Mouse (Mus musculus) heart, adult 2 months (tissue): ENCODE data around the gene Mrgprg. TPM values are rescaled to one million over a fixed set of nuclear protein-coding genes. Genes with fewer than 3 reads are reported as not detected.
A peak's percentile ranks its signal among the peaks of the same experiment; 100 is the strongest.

Source experiments
- DNase-seq, 2 experiments: peaks; one replicate each; pipeline ENCODE4 v3.0.0; 2021
- H3K27ac ChIP-seq: fragments of 200-600 bp; 2 replicates; pipeline ENCODE4 v1.8.1; 2022
- H3K27me3 ChIP-seq: fragments of 200-500 bp; 2 replicates; pipeline ENCODE4 v1.6.1; 2012; ENCODE audit warnings: mild to moderate bottlenecking, low read length, inconsistent platforms, mixed read lengths; ENCODE audit not compliant: control insufficient read depth, insufficient read depth
- H3K36me3 ChIP-seq: fragments of 200-500 bp; 2 replicates; pipeline ENCODE4 v1.6.1; 2012; ENCODE audit warnings: low read length, inconsistent platforms; ENCODE audit not compliant: control insufficient read depth, insufficient read depth
- H3K4me1 ChIP-seq: fragments of 200-500 bp; 2 replicates; pipeline ENCODE4 v1.6.1; 2011; ENCODE audit warnings: low read length; ENCODE audit not compliant: control insufficient read depth, insufficient read depth
- H3K4me3 ChIP-seq: fragments of 200-600 bp; 2 replicates; pipeline ENCODE4 v1.8.1; 2022
- H3K79me2 ChIP-seq: fragments of 200-500 bp; replicated peaks from 2 replicates; pipeline ENCODE4 v1.6.1; 2012; ENCODE audit warnings: mild to moderate bottlenecking, inconsistent platforms, low read length, moderate library complexity, mixed read lengths; ENCODE audit not compliant: control insufficient read depth, insufficient read depth
- H3K9ac ChIP-seq: fragments of 200-500 bp; 2 replicates; pipeline ENCODE4 v1.6.1; 2012; ENCODE audit warnings: low read depth, mild to moderate bottlenecking, control low read depth, inconsistent platforms, low read length, mixed read lengths
- CTCF ChIP-seq: fragments of 200-600 bp; IDR thresholded peaks from 2 replicates; pipeline ENCODE4 v1.8.1; 2022; ENCODE audit warnings: antibody characterized with exemption, mild to moderate bottlenecking, moderate library complexity
- EP300 ChIP-seq: fragments of 200-500 bp; IDR thresholded peaks from 2 replicates; pipeline ENCODE4 v1.6.1; 2011; ENCODE audit warnings: low read depth, low read length, control low read depth; ENCODE audit not compliant: insufficient read depth
- POLR2A ChIP-seq: fragments of 200-500 bp; IDR thresholded peaks from 2 replicates; pipeline ENCODE4 v1.6.1; 2011; ENCODE audit warnings: mild to moderate bottlenecking, low read depth, low read length, control low read depth; ENCODE audit not compliant: insufficient read depth
- WGBS: fragments of 180-500 bp; shearing (Covaris S2); methylation state at CpG from one replicate; pipeline ENCODE4 v1.1.7; 2018; 5-methylcytosine and 5-hydroxymethylcytosine counted together
- intact Hi-C: fragments of 180-260 bp; cut with DNase I; formaldehyde crosslinking; loops from one replicate; pipeline ENCODE4 v1.15.1; 2025
- polyA plus RNA-seq: library from polyadenylated mRNA; depleted of rRNA; stranded (reverse); fragments of >200 nt; gene quantifications from 2 replicates; pipeline ENCODE4 v1.2.3, GENCODE M21; 2012
- total RNA-seq, 2 experiments: library from RNA; stranded (reverse); gene quantifications; 2 replicates each; pipeline ENCODE4 v1.2.3; 2021

Gene Mrgprg
- total and polyA plus RNA-seq, 3 experiments, result 0.18 TPM; not detected in 2

- 57% methylated on average over 3 of the region's 3 CpGs for WGBS
- TF ChIP-seq EP300 (no peak), CTCF (no peak)
- H3K36me3 ChIP-seq, result no peaks in the 10 kb centered on the region
- no peaks in the 10 kb centered on the region for H3K79me2 ChIP-seq
- peaks cover 9% of the 10 kb centered on the region for H3K4me1 ChIP-seq
- intact Hi-C loops, result no loop called here
- no peaks in the 10 kb centered on the region for H3K27me3 ChIP-seq
- no peak overlapping the region for H3K9ac ChIP-seq
- H3K4me3 ChIP-seq, result no peak overlapping the region
- DNase-seq, result no peak
- H3K27ac ChIP-seq, result no peak overlapping the region
Measured at GRCm38 (mm10) chr7:143776137-143776536, 9.3 kb upstream of the Mrgprg start.

GRCm38 (mm10) chr7:143769461-143769860 is 2.7 kb upstream of the Mrgprg start:
- TF ChIP-seq POLR2A, result no peak
- TF ChIP-seq CTCF, result no peak
- no peak for TF ChIP-seq EP300
- intact Hi-C loops, result no loop called here
- 47% methylated on average over 1 of the region's 1 CpGs for WGBS

GRCm38 (mm10) chr7:143768267-143768666 is 1.5 kb upstream of the Mrgprg start:
- Histone ChIP-seq H3K4me1 (no peaks in the 10 kb centered on the region), H3K4me3 (no peak overlapping the region), H3K27me3 (no peaks in the 10 kb centered on the region), H3K79me2 (no peaks in the 10 kb centered on the region), H3K9ac (no peak overlapping the region), H3K36me3 (no peaks in the 10 kb centered on the region), H3K27ac (no peak overlapping the region)
- intact Hi-C loops, result no loop called here
- no peak for DNase-seq
- TF ChIP-seq CTCF (no peak), POLR2A (no peak), EP300 (no peak)
- WGBS, result 61% methylated on average over 6 of the region's 6 CpGs

More at GRCm38 (mm10) chr7:143769461-143769860, 2.7 kb upstream of the Mrgprg start:
- Histone ChIP-seq H3K36me3 (no peaks in the 10 kb centered on the region), H3K4me1 (no peaks in the 10 kb centered on the region), H3K79me2 (no peaks in the 10 kb centered on the region), H3K27me3 (no peaks in the 10 kb centered on the region), H3K27ac (no peak overlapping the region), H3K9ac (no peak overlapping the region), H3K4me3 (no peak overlapping the region)
- no peak for DNase-seq

- WGBS, result 57% methylated on average over 19 of the region's 19 CpGs
- Histone ChIP-seq H3K9ac (no peak overlapping the region), H3K36me3 (no peaks in the 10 kb centered on the region), H3K27ac (no peak overlapping the region), H3K27me3 (no peaks in the 10 kb centered on the region), H3K79me2 (no peaks in the 10 kb centered on the region), H3K4me3 (no peak overlapping the region), H3K4me1 (no peaks in the 10 kb centered on the region)
- DNase-seq, result no peak
- intact Hi-C loops, result loop anchor here (1.0 to 5.0 kb wide), 2 partner anchors 59 to 183 kb away; no protein-coding TSS in a partner anchor
- TF ChIP-seq EP300, result no peak
- TF ChIP-seq POLR2A, result no peak
- TF ChIP-seq CTCF, result no peak
Measured at GRCm38 (mm10) chr7:143764876-143765530, 1.8 kb downstream of the Mrgprg start.

- Histone ChIP-seq H3K27ac (no peak overlapping the region), H3K9ac (no peak overlapping the region), H3K4me1 (no peaks in the 10 kb centered on the region), H3K79me2 (no peaks in the 10 kb centered on the region), H3K27me3 (no peaks in the 10 kb centered on the region), H3K4me3 (no peak overlapping the region), H3K36me3 (no peaks in the 10 kb centered on the region)
- no peak for DNase-seq
- no peak for TF ChIP-seq EP300
- no peak for TF ChIP-seq POLR2A
- TF ChIP-seq CTCF, result peak; percentile 91
- WGBS, result 11% methylated on average over 3 of the region's 3 CpGs
- intact Hi-C loops, result loop anchor here (1.0 to 5.0 kb wide), 2 partner anchors 57 to 181 kb away; no protein-coding TSS in a partner anchor
Measured at GRCm38 (mm10) chr7:143763794-143764193, 3.0 kb downstream of the Mrgprg start.

- no peak overlapping the region for H3K9ac ChIP-seq
- no peaks in the 10 kb centered on the region for H3K27me3 ChIP-seq
- intact Hi-C loops, result no loop called here
- H3K27ac ChIP-seq, result no peak overlapping the region
- no peaks in the 10 kb centered on the region for H3K4me1 ChIP-seq
- no peaks in the 10 kb centered on the region for H3K36me3 ChIP-seq
- DNase-seq, result no peak
- no peaks in the 10 kb centered on the region for H3K79me2 ChIP-seq
- TF ChIP-seq POLR2A (no peak), EP300 (no peak), CTCF (no peak)
- 64% methylated on average over 3 of the region's 3 CpGs for WGBS
- no peak overlapping the region for H3K4me3 ChIP-seq
Measured at GRCm38 (mm10) chr7:143758956-143759355, 7.8 kb downstream of the Mrgprg start.
